30 mouse cellular contexts compared by ENCODE assay signal in the genomic region with DNA sequence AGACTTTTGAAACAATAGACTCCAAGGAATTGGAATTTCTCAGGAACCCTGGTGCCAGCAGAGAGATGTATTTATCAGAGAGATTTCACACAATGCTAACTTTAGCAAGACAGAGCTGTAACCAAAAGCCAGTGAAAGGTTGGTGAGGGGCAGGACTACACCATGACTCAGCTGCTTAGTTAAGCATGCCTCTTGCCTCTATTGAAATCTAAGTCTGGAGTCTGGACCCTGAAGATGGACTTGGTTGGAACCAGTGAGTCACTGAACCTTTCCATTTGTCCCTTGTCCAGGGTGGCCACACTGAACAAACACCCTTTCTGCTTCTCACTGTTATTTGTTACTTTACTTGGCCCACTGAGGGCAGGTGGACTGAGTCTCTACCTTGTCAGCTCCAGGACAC. TPM values are rescaled to one million over a fixed set of nuclear protein-coding genes. Genes with fewer than 3 reads are reported as not detected.
DNase-seq lines count a peak whose midpoint lies in the region; ATAC-seq and TF ChIP-seq lines count a peak whose summit lies in the region.
"Had no signal": no experiment of that assay in that cellular context is flagged by ENCODE, and none has a peak within 500 bp of the region (broad histone marks: within the 10 kb centered on the region; RNA-seq: fewer than 3 reads in every experiment).

No protein-coding gene starts in this region.

- POLR2A ChIA-PET in Patski (lab: Charles Lee): no interaction called here

- CTCF ChIA-PET in Patski (lab: Charles Lee): no interaction called here

- in situ Hi-C loops in Patski (cut with MboI; ENCODE audit: low pct_unique_long_range_greater_than_20kb): no loop called here

- H3K4me1 ChIP-seq in small intestine, adult 2 months (ENCODE audit: control insufficient read depth, insufficient read depth, insufficient read length, low read length): peaks cover 5% of the 10 kb centered on the region; the same call in 1 of the 2 replicates

- TF ChIP-seq POLR2A in small intestine, adult 2 months (IDR thresholded peaks at IDR 0.05; ENCODE audit: low read depth, low read length): no peak

- peak overlapping the region; percentile 91 for H3K27ac ChIP-seq in gastrocnemius, adult 2 months
- H3K27ac ChIP-seq in small intestine, adult 2 months (ENCODE audit: insufficient read depth, low read depth, low read length): peak overlapping the region; percentile 46
- H3K27ac ChIP-seq: embryonic facial prominence, embryonic 15.5 days; forebrain, embryonic 12.5 days; heart, embryonic 10.5 days; hindbrain, embryonic 15.5 days; midbrain, embryonic 12.5 days had no signal

- H3K4me3 ChIP-seq in gastrocnemius, adult 2 months: no peak overlapping the region; the same call in 1 of the 2 replicates
- H3K4me3 ChIP-seq in small intestine, adult 2 months (ENCODE audit: low read depth, low read length): no peak overlapping the region
- H3K4me3 ChIP-seq: embryonic facial prominence, embryonic 15.5 days; forebrain, embryonic 12.5 days; heart, embryonic 10.5 days; hindbrain, embryonic 15.5 days; midbrain, embryonic 12.5 days had no signal

- intact Hi-C loops in gastrocnemius, adult 2 months (cut with DNase I): no loop called here

- no peaks in the 10 kb centered on the region for H3K36me3 ChIP-seq in small intestine, adult 2 months (ENCODE audit: control insufficient read depth, insufficient read depth, low read length)
- H3K36me3 ChIP-seq: embryonic facial prominence, embryonic 15.5 days; forebrain, embryonic 12.5 days; G1E; hindbrain, embryonic 15.5 days; midbrain, embryonic 12.5 days had no signal

- no peak for DNase-seq in gastrocnemius, adult 2 months
- no peak for DNase-seq in gastrocnemius, postnatal 4 days (ENCODE audit: low spot score in 2 of 2)
- peak; percentile 21 for DNase-seq in 3134 (ENCODE audit: extremely low read depth, insufficient read length, low spot score)
- no peak for DNase-seq in Patski (ENCODE audit: low read depth, low spot score)
- no peak for DNase-seq in ovary, adult 18-20 months (ENCODE audit: low spot score)
- DNase-seq in layer of hippocampus, postnatal 14 days (ENCODE audit: low spot score in 2 of 2): no peak
- DNase-seq: adrenal gland, postnatal 25 days; B cell, adult 2 months; cerebellum, adult 9-10 months; kidney, adult 11 months; kidney, postnatal 14 days; layer of hippocampus, postnatal 36 days; lung, adult 18-20 months; right cerebral cortex, postnatal 25 days; thymus, adult 18-20 months; thymus, postnatal 36 days had no signal

- ATAC-seq in Patski: peak; percentile 73

- no peak for TF ChIP-seq CTCF in gastrocnemius, adult 2 months (IDR thresholded peaks at IDR 0.05)
- TF ChIP-seq CTCF in Patski (IDR thresholded peaks at IDR 0.05): no peak
- no peak for TF ChIP-seq CTCF in small intestine, adult 2 months (IDR thresholded peaks at IDR 0.05; ENCODE audit: extremely low read depth, insufficient read length, insufficient replicate concordance, low read depth, low read length)

- no peaks in the 10 kb centered on the region for H3K27me3 ChIP-seq in Patski
- H3K27me3 ChIP-seq in small intestine, adult 2 months (ENCODE audit: control insufficient read depth, insufficient read depth, low read length): no peaks in the 10 kb centered on the region
- H3K27me3 ChIP-seq: CH12.LX; embryonic facial prominence, embryonic 15.5 days; forebrain, embryonic 12.5 days; hindbrain, embryonic 15.5 days; midbrain, embryonic 12.5 days had no signal

RNA-seq across cellular contexts. Expression of gene Osbpl9, which starts 26.4 kb away (rescaled TPM):
- total RNA-seq in gastrocnemius, adult 2 months (2021): 100 to 1,000 TPM in 1 of 2 experiments, 10 to 100 TPM in 1; 91.5 to 112 TPM
- total RNA-seq in gastrocnemius, postnatal 4 days (2021): 10 to 100 TPM; 77.0 to 98.7 TPM
- polyA plus RNA-seq in Patski (2021): 87.4 TPM
- 24.3 and 29.5 TPM in 2 replicates for polyA plus RNA-seq in small intestine, adult 2 months (2012; rRNA removed)
- 10 to 100 TPM; 56.2 to 59.7 TPM for total RNA-seq in layer of hippocampus, postnatal 14 days (2021)

RNA-seq across cellular contexts. Expression of gene Calr4, which starts 58.6 kb away (rescaled TPM):
- under 1 TPM in 1 of 2 experiments, not detected in 1; 0.15 TPM for total RNA-seq in gastrocnemius, adult 2 months (2021)
- total RNA-seq in gastrocnemius, postnatal 4 days (2021): under 1 TPM in 1 of 2 experiments, not detected in 1; 0.34 TPM
- polyA plus RNA-seq in Patski (2021): not detected
- not detected in 2 replicates for polyA plus RNA-seq in small intestine, adult 2 months (2012; rRNA removed)
- total RNA-seq in layer of hippocampus, postnatal 14 days (2021): 1 to 10 TPM; 1.3 to 1.6 TPM
- total RNA-seq: CH12.LX; common myeloid progenitor, adult 5-6 weeks; G1E; granulocyte monocyte progenitor cell, adult 5-6 weeks; hematopoietic stem cell, adult 5-6 weeks had no signal
- polyA plus RNA-seq: forebrain, embryonic 12.5 days; heart, postnatal 0 days; limb, embryonic 11.5 days; spleen, adult 2 months had no signal
